Mouse (Mus musculus) CH12F3 (cell line): ENCODE measurements around the gene Mttp.

Source experiments
- in situ Hi-C: fragments of 300-500 bp; cut with MboI; formaldehyde crosslinking; loops from 2 replicates; pipeline ENCODE4 v1.14.3; 2020; ENCODE audit warnings: low sequenced_read_pairs

Gene Mttp

GRCm38 (mm10) chr3:138144642-138145171, at the start of gene Mttp:
TSS of gene Mttp (minus strand) at chr3:138144968.
- in situ Hi-C loops = loop anchor here (5.0 to 10.0 kb wide), 2 partner anchors 152 to 370 kb away; no protein-coding TSS in a partner anchor

GRCm38 (mm10) chr3:138193683-138194302, 49.0 kb upstream of the Mttp start, which contains the start of gene 4930579F01Rik:
TSS of gene 4930579F01Rik (minus strand) at chr3:138193825.
- in situ Hi-C loops = no loop called here

- in situ Hi-C loops = no loop called here
Observed at GRCm38 (mm10) chr3:138192260-138192659, 47.5 kb upstream of the Mttp start.

- in situ Hi-C loops = no loop called here
Observed at GRCm38 (mm10) chr3:138185995-138186930, 41.5 kb upstream of the Mttp start.

GRCm38 (mm10) chr3:138185290-138185689, 40.5 kb upstream of the Mttp start:
- in situ Hi-C loops = no loop called here

- in situ Hi-C loops = no loop called here
Observed at GRCm38 (mm10) chr3:138183371-138183770, 38.6 kb upstream of the Mttp start.

- in situ Hi-C loops = no loop called here
Observed at GRCm38 (mm10) chr3:138182019-138182418, 37.3 kb upstream of the Mttp start.

- in situ Hi-C loops = no loop called here
Observed at GRCm38 (mm10) chr3:138175551-138175950, 30.8 kb upstream of the Mttp start.

GRCm38 (mm10) chr3:138173291-138173690, 28.5 kb upstream of the Mttp start:
- in situ Hi-C loops = no loop called here

- in situ Hi-C loops = no loop called here
Observed at GRCm38 (mm10) chr3:138162553-138163183, 17.9 kb upstream of the Mttp start.

- in situ Hi-C loops = no loop called here
Observed at GRCm38 (mm10) chr3:138161623-138162022, 16.9 kb upstream of the Mttp start.

- in situ Hi-C loops = no loop called here
Observed at GRCm38 (mm10) chr3:138156651-138157050, 11.9 kb upstream of the Mttp start.

GRCm38 (mm10) chr3:138155062-138155461, 10.3 kb upstream of the Mttp start:
- in situ Hi-C loops = no loop called here

GRCm38 (mm10) chr3:138148811-138149210, 4.0 kb upstream of the Mttp start:
- in situ Hi-C loops = loop anchor here (10.0 kb wide), 1 partner anchor 374 kb away; no protein-coding TSS in a partner anchor

GRCm38 (mm10) chr3:138144060-138144641, 617 bp downstream of the Mttp start:
- in situ Hi-C loops = loop anchor here (5.0 to 10.0 kb wide), 2 partner anchors 152 to 369 kb away; no protein-coding TSS in a partner anchor

- in situ Hi-C loops = loop anchor here (5.0 to 10.0 kb wide), 2 partner anchors 151 to 369 kb away; no protein-coding TSS in a partner anchor
Observed at GRCm38 (mm10) chr3:138143315-138144059, 1.3 kb downstream of the Mttp start, which contains the start of gene Trmt10a. TSS of gene Trmt10a (plus strand) at chr3:138143448.

- in situ Hi-C loops = loop anchor here (5.0 to 10.0 kb wide), 2 partner anchors 151 to 368 kb away; no protein-coding TSS in a partner anchor
Observed at GRCm38 (mm10) chr3:138142733-138143314, 1.9 kb downstream of the Mttp start.

- in situ Hi-C loops = loop anchor here (5.0 to 10.0 kb wide), 2 partner anchors 150 to 367 kb away; no protein-coding TSS in a partner anchor
Observed at GRCm38 (mm10) chr3:138142052-138142732, 2.6 kb downstream of the Mttp start.
